Mouse (Mus musculus) right cerebral cortex, postnatal 10 days (tissue): ENCODE measurements at regions not wholly inside any gene's neighbourhood (a gene's known extent, or its start where the extent isn't known, plus 50 kb on each side); places are given as distances from the start of the nearest gene placed in this dataset.
"Not testable (repeated sequence)": the region's sequence is repeated elsewhere in the genome, so short reads cannot be mapped to it uniquely, and the experiment has no call there.

ENCODE experiments used
- DNase-seq, 2 experiments: peaks; one replicate each; pipeline ENCODE4 v3.0.0; 2021; ENCODE audit warnings: low spot score in 2 of 2

GRCm38 (mm10) chr12:93151530-93151929 is 1302.6 kb upstream of the Sel1l start:
- no peak for DNase-seq

- no peak for DNase-seq
Observed at GRCm38 (mm10) chr12:93142265-93142664, 1293.3 kb upstream of the Sel1l start.

GRCm38 (mm10) chr12:93136395-93136794 is 1287.4 kb upstream of the Sel1l start:
- no peak for DNase-seq

GRCm38 (mm10) chr12:93122216-93122615 is 1273.3 kb upstream of the Sel1l start:
- DNase-seq, result no peak

GRCm38 (mm10) chr12:93088031-93088790 is 1239.3 kb upstream of the Sel1l start:
- peak; percentile 17 to 23 for DNase-seq

- DNase-seq, result no peak
Observed at GRCm38 (mm10) chr12:93063864-93064263, 1214.9 kb upstream of the Sel1l start.

- no peak for DNase-seq
Observed at GRCm38 (mm10) chr12:93019633-93020032, 1170.7 kb upstream of the Sel1l start.

- DNase-seq, result no peak
Observed at GRCm38 (mm10) chr12:93011583-93011982, 1162.6 kb upstream of the Sel1l start.

GRCm38 (mm10) chr12:93006844-93007365 is 1157.9 kb upstream of the Sel1l start:
- no peak for DNase-seq

- DNase-seq, result no peak
Observed at GRCm38 (mm10) chr12:93003125-93003524, 1154.2 kb upstream of the Sel1l start.

GRCm38 (mm10) chr12:92975698-92976097 is 1126.7 kb upstream of the Sel1l start:
- no peak for DNase-seq

- no peak for DNase-seq
Observed at GRCm38 (mm10) chr12:92944352-92944751, 1095.4 kb upstream of the Sel1l start.

GRCm38 (mm10) chr12:92927591-92927990 is 1078.6 kb upstream of the Sel1l start:
- no peak for DNase-seq

GRCm38 (mm10) chr12:92926942-92927341 is 1078.0 kb upstream of the Sel1l start:
- DNase-seq, result peak; percentile 16 to 19

GRCm38 (mm10) chr12:92919920-92920319 is 1071.0 kb upstream of the Sel1l start:
- no peak for DNase-seq

- no peak for DNase-seq
Observed at GRCm38 (mm10) chr12:92916267-92916666, 1067.3 kb upstream of the Sel1l start.

GRCm38 (mm10) chr12:92915776-92916175 is 1066.8 kb upstream of the Sel1l start:
- DNase-seq, result no peak

GRCm38 (mm10) chr12:92915203-92915602 is 1066.2 kb upstream of the Sel1l start:
- no peak for DNase-seq

GRCm38 (mm10) chr12:92904382-92904781 is 1055.4 kb upstream of the Sel1l start:
- DNase-seq, result no peak

GRCm38 (mm10) chr12:92892315-92892714 is 1043.4 kb upstream of the Sel1l start:
- DNase-seq, result no peak

- not testable (repeated sequence) for DNase-seq
Observed at GRCm38 (mm10) chr12:92891663-92892062, 1042.7 kb upstream of the Sel1l start.

- DNase-seq, result not testable (repeated sequence)
Observed at GRCm38 (mm10) chr12:92891126-92891525, 1042.2 kb upstream of the Sel1l start.

- no peak for DNase-seq
Observed at GRCm38 (mm10) chr12:92887747-92888146, 1038.8 kb upstream of the Sel1l start.
